Mouse (Mus musculus) G1E (cell line): ENCODE measurements around the gene Dusp13.

Experiments used
- CTCF ChIP-seq: IDR thresholded peaks from 2 replicates; pipeline ENCODE4 v1.5.1; 2012; ENCODE audit warnings: low read depth, low read length, inconsistent platforms, mixed read lengths
- GATA1 ChIP-seq: IDR thresholded peaks from 2 replicates; pipeline ENCODE4 v1.6.1; 2012; ENCODE audit warnings: borderline replicate concordance, low read length, inconsistent platforms, mixed read lengths
- GATA2 ChIP-seq: IDR thresholded peaks from 2 replicates; pipeline ENCODE4 v1.6.1; 2012; ENCODE audit warnings: low read depth, low read length, inconsistent platforms, borderline replicate concordance
- TAL1 ChIP-seq: conservative IDR thresholded peaks from 2 replicates; pipeline ENCODE4 v1.6.1; 2012; ENCODE audit warnings: low read depth, low read length, inconsistent platforms, mixed read lengths

- TF ChIP-seq GATA2 (no peak), CTCF (no peak), GATA1 (no peak), TAL1 (no peak)
Measured at GRCm38 (mm10) chr14:21722021-21722698, 28.8 kb downstream of the Dusp13 start.
